Mouse (Mus musculus): ENCODE results near the gene Pdcd1. TPM values are rescaled to one million over a fixed set of nuclear protein-coding genes. Genes with fewer than 3 reads are reported as not detected.
"Not testable (repeated sequence)": the region's sequence is repeated elsewhere in the genome, so short reads cannot be mapped to it uniquely, and the experiment has no call there.

Pdcd1 gene
- polyA plus RNA-seq, 1 experiment, result not detected

GRCm38 (mm10) chr1:94076702-94077101 is 24.3 kb upstream of the Pdcd1 start:
- Histone ChIP-seq H3K4me1 (ENCODE audit: control insufficient read depth) (no peaks in the 10 kb centered on the region), H3K9me3 (ENCODE audit: control insufficient read depth, low read length) (no peaks in the 10 kb centered on the region), H3K4me3 (replicated peaks) (no peak overlapping the region), H3K27me3 (ENCODE audit: control insufficient read depth) (peaks cover 3% of the 10 kb centered on the region; the same call in 1 of the 2 replicates), H3K36me3 (ENCODE audit: control insufficient read depth) (no peaks in the 10 kb centered on the region)
- TF ChIP-seq GATA1 (IDR thresholded peaks at IDR 0.05; ENCODE audit: low read length) (no peak), TAL1 (IDR thresholded peaks at IDR 0.05; ENCODE audit: low read length) (no peak)

- no peaks in the 10 kb centered on the region for H3K9me3 ChIP-seq (ENCODE audit: control insufficient read depth, low read length)
- H3K36me3 ChIP-seq (ENCODE audit: control insufficient read depth), result no peaks in the 10 kb centered on the region
- H3K4me3 ChIP-seq (replicated peaks), result no peak overlapping the region
- H3K27me3 ChIP-seq (ENCODE audit: control insufficient read depth), result no peaks in the 10 kb centered on the region
- no peaks in the 10 kb centered on the region for H3K4me1 ChIP-seq (ENCODE audit: control insufficient read depth)
- TF ChIP-seq GATA1 (IDR thresholded peaks at IDR 0.05; ENCODE audit: low read length) (no peak), TAL1 (IDR thresholded peaks at IDR 0.05; ENCODE audit: low read length) (no peak)
Measured at GRCm38 (mm10) chr1:94074756-94075155, 22.4 kb upstream of the Pdcd1 start.

- not testable (repeated sequence) for H3K4me3 ChIP-seq (replicated peaks); H3K4me1 ChIP-seq (ENCODE audit: control insufficient read depth); H3K36me3 ChIP-seq (ENCODE audit: control insufficient read depth); H3K9me3 ChIP-seq (ENCODE audit: control insufficient read depth, low read length); H3K27me3 ChIP-seq (ENCODE audit: control insufficient read depth)
Measured at GRCm38 (mm10) chr1:94058281-94058680, 5.9 kb upstream of the Pdcd1 start.

- Histone ChIP-seq H3K4me1 (ENCODE audit: control insufficient read depth) (no peaks in the 10 kb centered on the region), H3K27me3 (ENCODE audit: control insufficient read depth) (no peaks in the 10 kb centered on the region), H3K4me3 (replicated peaks) (no peak overlapping the region), H3K36me3 (ENCODE audit: control insufficient read depth) (no peaks in the 10 kb centered on the region), H3K9me3 (ENCODE audit: control insufficient read depth, low read length) (no peaks in the 10 kb centered on the region)
- no peak for TF ChIP-seq GATA1 (IDR thresholded peaks at IDR 0.05; ENCODE audit: low read length)
- no peak for TF ChIP-seq TAL1 (IDR thresholded peaks at IDR 0.05; ENCODE audit: low read length)
Measured at GRCm38 (mm10) chr1:94057401-94057800, 5.0 kb upstream of the Pdcd1 start.

GRCm38 (mm10) chr1:94055966-94056365 is 3.6 kb upstream of the Pdcd1 start:
- TF ChIP-seq GATA1 (IDR thresholded peaks at IDR 0.05; ENCODE audit: low read length) (no peak), TAL1 (IDR thresholded peaks at IDR 0.05; ENCODE audit: low read length) (no peak)
- H3K9me3 ChIP-seq (ENCODE audit: control insufficient read depth, low read length), result no peaks in the 10 kb centered on the region
- H3K4me1 ChIP-seq (ENCODE audit: control insufficient read depth), result no peaks in the 10 kb centered on the region
- H3K27me3 ChIP-seq (ENCODE audit: control insufficient read depth), result no peaks in the 10 kb centered on the region
- H3K4me3 ChIP-seq (replicated peaks), result no peak overlapping the region
- no peaks in the 10 kb centered on the region for H3K36me3 ChIP-seq (ENCODE audit: control insufficient read depth)

GRCm38 (mm10) chr1:94054481-94054880 is 2.1 kb upstream of the Pdcd1 start:
- H3K4me3 ChIP-seq (replicated peaks), result no peak overlapping the region
- no peaks in the 10 kb centered on the region for H3K27me3 ChIP-seq (ENCODE audit: control insufficient read depth)
- H3K4me1 ChIP-seq (ENCODE audit: control insufficient read depth), result no peaks in the 10 kb centered on the region
- no peaks in the 10 kb centered on the region for H3K36me3 ChIP-seq (ENCODE audit: control insufficient read depth)
- TF ChIP-seq TAL1 (IDR thresholded peaks at IDR 0.05; ENCODE audit: low read length), result no peak
- TF ChIP-seq GATA1 (IDR thresholded peaks at IDR 0.05; ENCODE audit: low read length), result no peak
- H3K9me3 ChIP-seq (ENCODE audit: control insufficient read depth, low read length), result no peaks in the 10 kb centered on the region

GRCm38 (mm10) chr1:94053530-94054216 is 1.3 kb upstream of the Pdcd1 start:
- Histone ChIP-seq H3K4me1 (ENCODE audit: control insufficient read depth) (no peaks in the 10 kb centered on the region), H3K27me3 (ENCODE audit: control insufficient read depth) (no peaks in the 10 kb centered on the region), H3K36me3 (ENCODE audit: control insufficient read depth) (no peaks in the 10 kb centered on the region), H3K9me3 (ENCODE audit: control insufficient read depth, low read length) (no peaks in the 10 kb centered on the region), H3K4me3 (replicated peaks) (no peak overlapping the region)
- no peak for TF ChIP-seq TAL1 (IDR thresholded peaks at IDR 0.05; ENCODE audit: low read length)
- TF ChIP-seq GATA1 (IDR thresholded peaks at IDR 0.05; ENCODE audit: low read length), result no peak

GRCm38 (mm10) chr1:94051104-94051503 is 1.2 kb downstream of the Pdcd1 start:
- H3K4me1 ChIP-seq (ENCODE audit: control insufficient read depth), result no peaks in the 10 kb centered on the region
- no peaks in the 10 kb centered on the region for H3K9me3 ChIP-seq (ENCODE audit: control insufficient read depth, low read length)
- no peak for TF ChIP-seq TAL1 (IDR thresholded peaks at IDR 0.05; ENCODE audit: low read length)
- no peak for TF ChIP-seq GATA1 (IDR thresholded peaks at IDR 0.05; ENCODE audit: low read length)
- H3K36me3 ChIP-seq (ENCODE audit: control insufficient read depth), result no peaks in the 10 kb centered on the region
- H3K4me3 ChIP-seq (replicated peaks), result no peak overlapping the region
- H3K27me3 ChIP-seq (ENCODE audit: control insufficient read depth), result no peaks in the 10 kb centered on the region

GRCm38 (mm10) chr1:94046544-94046943 is 5.8 kb downstream of the Pdcd1 start:
- H3K27me3 ChIP-seq (ENCODE audit: control insufficient read depth), result no peaks in the 10 kb centered on the region
- no peaks in the 10 kb centered on the region for H3K9me3 ChIP-seq (ENCODE audit: control insufficient read depth, low read length)
- H3K4me1 ChIP-seq (ENCODE audit: control insufficient read depth), result no peaks in the 10 kb centered on the region
- H3K4me3 ChIP-seq (replicated peaks), result no peak overlapping the region
- no peaks in the 10 kb centered on the region for H3K36me3 ChIP-seq (ENCODE audit: control insufficient read depth)
- TF ChIP-seq TAL1 (IDR thresholded peaks at IDR 0.05; ENCODE audit: low read length) (no peak), GATA1 (IDR thresholded peaks at IDR 0.05; ENCODE audit: low read length) (no peak)

- Histone ChIP-seq H3K4me1 (ENCODE audit: control insufficient read depth) (no peaks in the 10 kb centered on the region), H3K9me3 (ENCODE audit: control insufficient read depth, low read length) (no peaks in the 10 kb centered on the region), H3K36me3 (ENCODE audit: control insufficient read depth) (no peaks in the 10 kb centered on the region), H3K4me3 (replicated peaks) (no peak overlapping the region), H3K27me3 (ENCODE audit: control insufficient read depth) (no peaks in the 10 kb centered on the region)
- TF ChIP-seq TAL1 (IDR thresholded peaks at IDR 0.05; ENCODE audit: low read length) (no peak), GATA1 (IDR thresholded peaks at IDR 0.05; ENCODE audit: low read length) (no peak)
Measured at GRCm38 (mm10) chr1:94045559-94045958, 6.8 kb downstream of the Pdcd1 start.
